Mouse (Mus musculus) hindbrain, postnatal 0 days (tissue): ENCODE measurements around the gene Ccdc153. TPM values are rescaled to one million over a fixed set of nuclear protein-coding genes. Genes with fewer than 3 reads are reported as not detected.

Source experiments
- ATAC-seq: fragments of 200-750 bp; cut with Nextera tagmentation; 2 replicates; pipeline ENCODE4 v1.8.0; 2017; ENCODE audit warnings: mild to moderate bottlenecking, moderate TSS enrichment, moderate library complexity
- DNase-seq: peaks from one replicate; pipeline ENCODE4 v3.0.0-alpha.2; 2015; ENCODE audit warnings: low spot score
- H3K27ac ChIP-seq: fragments of 300-500 bp; sonication (generic); 2 replicates; pipeline ENCODE4 v1.5.1; 2014; ENCODE audit warnings: mild to moderate bottlenecking
- H3K27me3 ChIP-seq: fragments of 300-500 bp; sonication (generic); 2 replicates; pipeline ENCODE4 v1.6.1; 2014; ENCODE audit warnings: low read length, mixed read lengths; ENCODE audit not compliant: insufficient read depth
- H3K36me3 ChIP-seq: fragments of 300-500 bp; sonication (generic); 2 replicates; pipeline ENCODE4 v1.6.1; 2014; ENCODE audit warnings: low read length, mixed read lengths; ENCODE audit not compliant: insufficient read depth
- H3K4me1 ChIP-seq: fragments of 300-500 bp; sonication (generic); 2 replicates; pipeline ENCODE4 v1.6.1; 2014; ENCODE audit warnings: antibody characterized with exemption, low read length, mixed read lengths; ENCODE audit not compliant: insufficient read depth
- H3K4me2 ChIP-seq: fragments of 300-500 bp; sonication (generic); 2 replicates; pipeline ENCODE4 v1.6.1; 2014; ENCODE audit warnings: low read depth, mild to moderate bottlenecking, low read length, moderate library complexity, mixed read lengths
- H3K4me3 ChIP-seq: fragments of 300-500 bp; sonication (generic); 2 replicates; pipeline ENCODE4 v1.5.1; 2014; ENCODE audit warnings: low read length
- H3K9ac ChIP-seq: fragments of 300-500 bp; sonication (generic); replicated peaks from 2 replicates; pipeline ENCODE4 v1.6.1; 2014; ENCODE audit warnings: mild to moderate bottlenecking, low read length, moderate library complexity, mixed read lengths
- H3K9me3 ChIP-seq: fragments of 300-500 bp; sonication (generic); 2 replicates; pipeline ENCODE4 v1.6.1; 2016; ENCODE audit warnings: low read length, mixed read lengths
- CTCF ChIP-seq: IDR thresholded peaks from 2 replicates; pipeline ENCODE4 v1.5.1; 2016; ENCODE audit warnings: antibody characterized with exemption, control low read depth, low read depth
- WGBS: fragments of 180-500 bp; shearing (Covaris S2); extraction: QIAGEN DNeasy Blood & Tissue Kit; methylation state at CpG from one replicate; pipeline ENCODE4 v1.1.7; 2014; 5-methylcytosine and 5-hydroxymethylcytosine counted together
- polyA plus RNA-seq: library from polyadenylated mRNA; unstranded; fragments of >200 nt; fragmentation: Nextera tagmentation; extraction: Ambion mirVana; gene quantifications from 2 replicates; pipeline ENCODE4 v1.2.1, GENCODE M21; 2015
- total RNA-seq: library from RNA; depleted of rRNA; stranded (reverse); fragments of >200 nt; gene quantifications from 2 replicates; pipeline ENCODE4 v1.2.3, GENCODE M21; 2014; rRNA removed

Gene Ccdc153
- total and polyA plus RNA-seq, 2 experiments from 2014 or later = 1.0 to 2.6 TPM

DNA sequence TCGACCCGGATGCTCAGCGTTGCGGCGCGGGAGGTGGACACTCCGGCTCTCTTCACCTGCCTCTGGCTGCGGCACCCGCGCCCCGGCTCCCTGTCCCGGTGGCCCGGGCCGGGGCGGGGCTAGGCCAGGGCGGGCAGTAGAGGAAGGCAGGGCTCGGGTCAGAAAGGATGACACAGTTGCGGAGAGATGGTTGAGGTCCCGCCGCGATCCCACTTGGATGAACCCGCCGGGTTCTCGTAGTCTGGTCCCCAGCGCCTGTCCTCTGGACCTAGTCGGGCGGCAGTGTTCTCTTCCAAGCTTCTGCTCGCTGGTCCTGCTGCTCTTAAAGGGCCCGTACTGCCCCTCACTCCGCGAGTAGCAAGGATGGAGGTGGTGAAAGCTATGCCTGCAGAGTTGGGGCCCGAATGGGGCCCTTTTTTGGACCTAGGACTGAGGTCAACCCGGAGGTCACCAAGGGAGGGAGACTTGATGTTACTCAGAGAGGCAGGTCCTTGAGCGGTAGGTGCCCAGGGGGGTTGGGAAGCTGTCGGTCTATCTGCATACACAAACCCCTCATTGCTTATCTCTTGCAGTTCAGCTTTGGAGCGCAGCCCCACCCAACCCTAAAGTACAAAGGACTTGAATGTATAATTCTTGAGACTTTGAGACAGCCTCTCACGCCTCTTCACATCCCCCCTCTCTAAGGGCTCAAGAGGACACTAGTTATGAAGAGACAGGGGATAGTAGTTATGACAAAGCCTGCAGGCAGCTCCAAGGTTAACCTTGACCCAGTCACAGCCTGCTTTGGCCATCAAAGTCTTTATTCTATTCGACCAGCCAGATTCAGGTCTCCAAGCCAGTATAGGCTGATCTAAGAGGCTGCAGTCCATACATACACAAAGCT lies 47.8 kb downstream of the Ccdc153 start, which contains the start of gene Abcg4:
Gene Abcg4, minus strand, starts transcription at position 540 of the 883 bp plus-strand sequence.
- Histone ChIP-seq H3K4me1 (peaks cover 18% of the 10 kb centered on the region; the same call in 1 of the 2 replicates), H3K9me3 (no peaks in the 10 kb centered on the region), H3K27ac (peak within 1 kb of the TSS; percentile 85), H3K4me2 (peak within 1 kb of the TSS; percentile 91), H3K4me3 (peak within 1 kb of the TSS; percentile 89), H3K36me3 (peaks cover 6% of the 10 kb centered on the region; the same call in 1 of the 2 replicates), H3K27me3 (no peaks in the 10 kb centered on the region), H3K9ac (peak within 1 kb of the TSS; percentile 93)
- DNase-seq (peak; percentile 70), ATAC-seq (peak; percentile 73)
- no peak for TF ChIP-seq CTCF
- WGBS = under 1% methylated on average over 38 of the region's 38 CpGs

GRCm38 (mm10) chr9:44288959-44289291 lies 48.4 kb downstream of the Ccdc153 start:
- H3K36me3 ChIP-seq = peaks cover 12% of the 10 kb centered on the region
- ATAC-seq = no peak
- H3K27me3 ChIP-seq = no peaks in the 10 kb centered on the region
- 3% methylated on average over 11 of the region's 11 CpGs for WGBS
- H3K9ac ChIP-seq = peak overlapping the region; percentile 93
- peak overlapping the region; percentile 85; the same call in 1 of the 2 replicates for H3K27ac ChIP-seq
- no peaks in the 10 kb centered on the region for H3K9me3 ChIP-seq
- no peak for TF ChIP-seq CTCF
- H3K4me1 ChIP-seq = peaks cover 18% of the 10 kb centered on the region; the same call in 1 of the 2 replicates
- peak; percentile 38 for DNase-seq
- peak overlapping the region; percentile 89 for H3K4me3 ChIP-seq
- peak overlapping the region; percentile 91 for H3K4me2 ChIP-seq

- ATAC-seq = no peak
- H3K27me3 ChIP-seq = no peaks in the 10 kb centered on the region
- 71% methylated on average over 3 of the region's 3 CpGs for WGBS
- peak; percentile 64 for DNase-seq
- H3K4me1 ChIP-seq = 0 out of 2 replicates have a peak, but pooled peaks cover 9% of the 10 kb centered on the region
- peaks cover 39% of the 10 kb centered on the region for H3K36me3 ChIP-seq
- no peaks in the 10 kb centered on the region for H3K9me3 ChIP-seq
- no peak overlapping the region for H3K9ac ChIP-seq
- H3K4me3 ChIP-seq = no peak overlapping the region
- no peak overlapping the region for H3K4me2 ChIP-seq
- no peak overlapping the region for H3K27ac ChIP-seq
- TF ChIP-seq CTCF = peak; percentile 75
Measured at GRCm38 (mm10) chr9:44292490-44292889, 52.0 kb downstream of the Ccdc153 start.

Other genes with a start within 250 kb of the Ccdc153 start
- 131 and 138 TPM in 2 replicates for gene Thy1, start 197.3 kb upstream of the Ccdc153 start, total RNA-seq
- 49.6 and 51.1 TPM in 2 replicates for gene Thy1, start 197.3 kb upstream of the Ccdc153 start, polyA plus RNA-seq
- gene Usp2, start 173.7 kb upstream of the Ccdc153 start, total RNA-seq = 11.0 and 14.2 TPM in 2 replicates
- gene Usp2, start 173.7 kb upstream of the Ccdc153 start, polyA plus RNA-seq = 19.6 and 20.5 TPM in 2 replicates
- gene Mfrp, start 138.9 kb upstream of the Ccdc153 start, total RNA-seq = 2.8 and 4.0 TPM in 2 replicates
- 0.24 and 0.50 TPM in 2 replicates for gene Mfrp, start 138.9 kb upstream of the Ccdc153 start, polyA plus RNA-seq
- 36.7 and 39.5 TPM in 2 replicates for gene C1qtnf5, start 133.4 kb upstream of the Ccdc153 start, total RNA-seq
- 12.3 and 12.8 TPM in 2 replicates for gene C1qtnf5, start 133.4 kb upstream of the Ccdc153 start, polyA plus RNA-seq
- not detected in 2 replicates for gene Gm49380, start 127.2 kb upstream of the Ccdc153 start, total RNA-seq
- 0.21 TPM in 1 of 2 replicates, not detected in the other for gene Gm49380, start 127.2 kb upstream of the Ccdc153 start, polyA plus RNA-seq
- 17.5 and 24.3 TPM in 2 replicates for gene Rnf26, start 127.2 kb upstream of the Ccdc153 start, total RNA-seq
- gene Rnf26, start 127.2 kb upstream of the Ccdc153 start, polyA plus RNA-seq = 38.0 and 41.1 TPM in 2 replicates
- gene Mcam, start 106.2 kb upstream of the Ccdc153 start, total RNA-seq = 23.7 and 29.5 TPM in 2 replicates
- gene Mcam, start 106.2 kb upstream of the Ccdc153 start, polyA plus RNA-seq = 8.0 and 9.0 TPM in 2 replicates
- gene Cbl, start 6.6 kb upstream of the Ccdc153 start, total RNA-seq = 24.2 and 30.5 TPM in 2 replicates
- 13.2 and 14.3 TPM in 2 replicates for gene Cbl, start 6.6 kb upstream of the Ccdc153 start, polyA plus RNA-seq
- 0.31 TPM in 1 of 2 replicates, not detected in the other for gene Pdzd3, start 10.8 kb downstream of the Ccdc153 start, total RNA-seq
- 0.13 and 0.34 TPM in 2 replicates for gene Pdzd3, start 10.8 kb downstream of the Ccdc153 start, polyA plus RNA-seq
- gene Nlrx1, start 27.9 kb downstream of the Ccdc153 start, total RNA-seq = 5.7 and 12.7 TPM in 2 replicates
- 5.1 and 6.9 TPM in 2 replicates for gene Nlrx1, start 27.9 kb downstream of the Ccdc153 start, polyA plus RNA-seq
- gene Abcg4, start 47.9 kb downstream of the Ccdc153 start, total RNA-seq = 59.1 and 69.6 TPM in 2 replicates
- gene Abcg4, start 47.9 kb downstream of the Ccdc153 start, polyA plus RNA-seq = 21.0 and 24.1 TPM in 2 replicates
- 28.4 and 38.6 TPM in 2 replicates for gene Hinfp, start 65.0 kb downstream of the Ccdc153 start, total RNA-seq
- gene Hinfp, start 65.0 kb downstream of the Ccdc153 start, polyA plus RNA-seq = 14.8 and 15.2 TPM in 2 replicates
- 50.5 and 55.6 TPM in 2 replicates for gene C2cd2l, start 79.6 kb downstream of the Ccdc153 start, total RNA-seq
- 19.6 and 22.8 TPM in 2 replicates for gene C2cd2l, start 79.6 kb downstream of the Ccdc153 start, polyA plus RNA-seq
- gene Dpagt1, start 85.3 kb downstream of the Ccdc153 start, total RNA-seq = 16.4 and 24.6 TPM in 2 replicates
- gene Dpagt1, start 85.3 kb downstream of the Ccdc153 start, polyA plus RNA-seq = 30.9 and 34.9 TPM in 2 replicates
- 272 and 314 TPM in 2 replicates for gene H2afx, start 94.0 kb downstream of the Ccdc153 start, total RNA-seq
- gene H2afx, start 94.0 kb downstream of the Ccdc153 start, polyA plus RNA-seq = 123 and 136 TPM in 2 replicates
- 38.7 and 38.8 TPM in 2 replicates for gene Hmbs, start 103.6 kb downstream of the Ccdc153 start, total RNA-seq
- 64.3 and 67.3 TPM in 2 replicates for gene Hmbs, start 103.6 kb downstream of the Ccdc153 start, polyA plus RNA-seq
- 41.6 and 53.2 TPM in 2 replicates for gene Vps11, start 121.0 kb downstream of the Ccdc153 start, total RNA-seq
- 39.3 and 39.9 TPM in 2 replicates for gene Vps11, start 121.0 kb downstream of the Ccdc153 start, polyA plus RNA-seq
- 60.6 and 95.7 TPM in 2 replicates for gene Hyou1, start 138.8 kb downstream of the Ccdc153 start, total RNA-seq
- 15.5 and 17.4 TPM in 2 replicates for gene Hyou1, start 138.8 kb downstream of the Ccdc153 start, polyA plus RNA-seq
- 72.7 and 93.9 TPM in 2 replicates for gene Slc37a4, start 156.2 kb downstream of the Ccdc153 start, total RNA-seq
- gene Slc37a4, start 156.2 kb downstream of the Ccdc153 start, polyA plus RNA-seq = 40.2 and 40.3 TPM in 2 replicates
- 190 and 229 TPM in 2 replicates for gene Rps25, start 166.5 kb downstream of the Ccdc153 start, total RNA-seq
- gene Rps25, start 166.5 kb downstream of the Ccdc153 start, polyA plus RNA-seq = 1,650 and 1,709 TPM in 2 replicates
- 108 and 120 TPM in 2 replicates for gene Trappc4, start 166.9 kb downstream of the Ccdc153 start, total RNA-seq
- gene Trappc4, start 166.9 kb downstream of the Ccdc153 start, polyA plus RNA-seq = 293 and 307 TPM in 2 replicates
- gene Ccdc84, start 177.9 kb downstream of the Ccdc153 start, total RNA-seq = 14.7 and 23.6 TPM in 2 replicates
- gene Ccdc84, start 177.9 kb downstream of the Ccdc153 start, polyA plus RNA-seq = 26.0 and 31.1 TPM in 2 replicates
- gene Foxr1, start 200.5 kb downstream of the Ccdc153 start, total RNA-seq = not detected in 2 replicates
- gene Foxr1, start 200.5 kb downstream of the Ccdc153 start, polyA plus RNA-seq = not detected in 2 replicates
- gene Upk2, start 214.3 kb downstream of the Ccdc153 start, total RNA-seq = not detected in 2 replicates
- gene Upk2, start 214.3 kb downstream of the Ccdc153 start, polyA plus RNA-seq = not detected in 2 replicates
- 32.7 and 44.5 TPM in 2 replicates for gene Bcl9l, start 242.1 kb downstream of the Ccdc153 start, total RNA-seq
- 7.8 and 8.4 TPM in 2 replicates for gene Bcl9l, start 242.1 kb downstream of the Ccdc153 start, polyA plus RNA-seq